8 mouse cellular contexts compared by ENCODE assay signal in the genomic region with DNA sequence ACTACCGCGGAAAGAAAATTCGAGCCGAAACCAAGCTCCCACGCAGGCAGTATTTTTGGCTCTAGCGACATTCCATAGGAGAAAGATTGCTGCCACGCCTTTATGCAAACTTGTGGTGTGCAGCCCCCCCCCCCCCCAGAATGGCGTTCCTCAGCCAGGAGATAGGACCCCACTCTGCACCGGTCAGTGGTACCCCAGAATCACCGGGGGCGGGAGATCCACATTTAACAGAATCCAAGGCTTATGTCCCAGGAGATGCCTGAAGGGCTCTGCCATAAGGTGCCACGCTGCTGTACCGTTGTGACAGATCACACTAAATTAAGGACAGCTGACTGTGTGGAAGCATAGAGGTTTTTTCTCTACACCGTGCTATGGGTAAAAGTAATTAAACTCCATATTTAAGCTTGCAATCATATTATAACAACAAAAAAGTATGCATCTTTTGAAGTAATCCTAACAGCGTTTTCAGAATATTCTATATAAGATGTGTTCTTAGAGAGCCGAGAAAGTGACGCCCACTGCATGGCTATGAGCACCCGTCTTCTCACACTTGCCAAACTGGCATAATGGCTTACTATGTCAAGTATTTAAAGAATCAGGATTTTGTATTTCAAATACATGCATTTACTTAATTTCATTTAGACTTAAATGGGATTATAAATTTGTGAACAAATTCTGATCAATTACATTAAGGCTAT.
DNase-seq lines count a peak whose midpoint lies in the region; ATAC-seq and TF ChIP-seq lines count a peak whose summit lies in the region.

No protein-coding gene starts in this region.

- H3K9me3 ChIP-seq in limb, embryonic 14.5 days (ENCODE audit: control insufficient read depth, low read length) = no peaks in the 10 kb centered on the region
- no peaks in the 10 kb centered on the region for H3K9me3 ChIP-seq in stomach, embryonic 16.5 days (replicated peaks; ENCODE audit: control insufficient read depth, low read length)

- peaks cover 10% of the 10 kb centered on the region; the same call in 1 of the 2 replicates for H3K4me1 ChIP-seq in limb, embryonic 14.5 days (ENCODE audit: control insufficient read depth, insufficient read depth, low read length)
- peaks cover 9% of the 10 kb centered on the region; the same call in 1 of the 2 replicates for H3K4me1 ChIP-seq in stomach, embryonic 16.5 days (ENCODE audit: control insufficient read depth, insufficient read depth, low read length)

- H3K27ac ChIP-seq in limb, embryonic 14.5 days (replicated peaks; ENCODE audit: low read depth, low read length) = 0 out of 2 replicates have a peak overlapping the region, but pooled peaks have one; percentile 59
- H3K27ac ChIP-seq in stomach, embryonic 16.5 days (ENCODE audit: low read length) = peak overlapping the region; percentile 70; the same call in 1 of the 2 replicates

- H3K27me3 ChIP-seq in limb, embryonic 14.5 days (ENCODE audit: control insufficient read depth, insufficient read depth, low read length) = no peaks in the 10 kb centered on the region
- H3K27me3 ChIP-seq in stomach, embryonic 16.5 days (ENCODE audit: control insufficient read depth, insufficient read depth, low read length) = no peaks in the 10 kb centered on the region

- H3K4me3 ChIP-seq in limb, embryonic 14.5 days (replicated peaks; ENCODE audit: low read length) = peak overlapping the region; percentile 47
- H3K4me3 ChIP-seq in stomach, embryonic 16.5 days (replicated peaks; ENCODE audit: low read length) = peak overlapping the region; percentile 61

- 4% methylated on average over 17 of the region's 18 CpGs for WGBS in limb, embryonic 14.5 days
- 10% methylated on average over 18 of the region's 18 CpGs for WGBS in stomach, embryonic 16.5 days

- DNase-seq in embryo, embryonic 10 days (ENCODE audit: low spot score) = peak; percentile 60
- DNase-seq in embryo, embryonic 11 days = no peak
- peak; percentile 7 for DNase-seq in thymus, postnatal 4 days
- DNase-seq in thymus, postnatal 14 days = no peak
- peak; percentile 36 for DNase-seq in limb, embryonic 14.5 days (ENCODE audit: low spot score)
- DNase-seq in right cerebral cortex, postnatal 4 days = no peak
- DNase-seq in gastrocnemius, postnatal 4 days (ENCODE audit: low spot score in 2 of 2) = no peak

- H3K4me2 ChIP-seq in limb, embryonic 14.5 days (replicated peaks; ENCODE audit: low read depth, low read length, severe bottlenecking) = peak overlapping the region; percentile 65
- H3K4me2 ChIP-seq in stomach, embryonic 16.5 days (ENCODE audit: low read depth, low read length) = peak overlapping the region; percentile 86

- no peaks in the 10 kb centered on the region for H3K36me3 ChIP-seq in limb, embryonic 14.5 days (ENCODE audit: control insufficient read depth, insufficient read depth, low read length)
- no peaks in the 10 kb centered on the region for H3K36me3 ChIP-seq in stomach, embryonic 16.5 days (ENCODE audit: control insufficient read depth, insufficient read depth, low read length)

- peak overlapping the region; percentile 60 for H3K9ac ChIP-seq in limb, embryonic 14.5 days (ENCODE audit: low read depth, low read length, severe bottlenecking)
- H3K9ac ChIP-seq in stomach, embryonic 16.5 days (ENCODE audit: low read length) = peak overlapping the region; percentile 70

- peak; percentile 57; the same call in 1 of the 2 replicates for ATAC-seq in limb, embryonic 14.5 days (ENCODE audit: low FRiP score, low read depth)
- peak; percentile 44; the same call in 1 of the 2 replicates for ATAC-seq in stomach, embryonic 16.5 days (ENCODE audit: insufficient read depth, low FRiP score)

- no peak for TF ChIP-seq POLR2A in limb, embryonic 14.5 days (IDR thresholded peaks at IDR 0.05; ENCODE audit: borderline replicate concordance, extremely low read depth, insufficient read depth, insufficient read length)

Comparison
In these comparisons a context has a peak if more than half of its experiments do, and no peak if none do; other contexts are left out.
1. DNase-seq: peak in embryo, embryonic 10 days (single experiment), thymus, postnatal 4 days (single experiment) and limb, embryonic 14.5 days (single experiment); none in embryo, embryonic 11 days (single experiment), thymus, postnatal 14 days (single experiment), right cerebral cortex, postnatal 4 days (single experiment) and gastrocnemius, postnatal 4 days (0 of 2).